Mouse (Mus musculus) frontal cortex, postnatal 14 days (tissue): ENCODE results near the gene Naa40.
A peak's percentile ranks its signal among the peaks of the same experiment; 100 is the strongest.

Experiments used
- DNase-seq, 2 experiments: peaks; one replicate each; pipeline ENCODE4 v3.0.0; 2022; ENCODE audit warnings: low spot score in 2 of 2

The Naa40 gene

GRCm38 (mm10) chr19:7240782-7241690, at the start of gene Naa40:
Naa40 (minus strand) TSS chr19:7241183.
- DNase-seq: peak; percentile 87 to 90

DNA sequence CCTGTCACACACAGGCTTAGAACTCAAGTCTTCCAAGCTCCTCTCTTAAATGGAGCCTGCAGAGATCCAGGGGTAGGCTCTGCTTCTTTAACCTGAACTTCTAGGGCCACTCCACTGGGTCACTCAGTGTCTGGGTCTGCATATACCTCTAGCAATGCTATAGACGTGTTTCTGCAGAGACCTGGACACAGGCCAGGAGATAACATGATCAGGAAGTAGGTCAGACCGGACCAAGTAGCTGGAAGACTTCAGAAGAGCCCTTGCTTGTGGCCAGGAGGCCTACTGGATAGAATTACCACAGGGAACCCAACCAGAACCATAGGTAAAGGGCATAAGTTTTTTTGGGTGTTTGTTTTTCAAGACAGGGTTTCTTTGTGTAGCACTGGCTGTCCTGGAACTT, 48.8 kb upstream of the Naa40 start:
- no peak for DNase-seq

GRCm38 (mm10) chr19:7288288-7288687, 47.3 kb upstream of the Naa40 start:
- DNase-seq: no peak

GRCm38 (mm10) chr19:7286563-7287315, 45.8 kb upstream of the Naa40 start:
- no peak for DNase-seq

DNA sequence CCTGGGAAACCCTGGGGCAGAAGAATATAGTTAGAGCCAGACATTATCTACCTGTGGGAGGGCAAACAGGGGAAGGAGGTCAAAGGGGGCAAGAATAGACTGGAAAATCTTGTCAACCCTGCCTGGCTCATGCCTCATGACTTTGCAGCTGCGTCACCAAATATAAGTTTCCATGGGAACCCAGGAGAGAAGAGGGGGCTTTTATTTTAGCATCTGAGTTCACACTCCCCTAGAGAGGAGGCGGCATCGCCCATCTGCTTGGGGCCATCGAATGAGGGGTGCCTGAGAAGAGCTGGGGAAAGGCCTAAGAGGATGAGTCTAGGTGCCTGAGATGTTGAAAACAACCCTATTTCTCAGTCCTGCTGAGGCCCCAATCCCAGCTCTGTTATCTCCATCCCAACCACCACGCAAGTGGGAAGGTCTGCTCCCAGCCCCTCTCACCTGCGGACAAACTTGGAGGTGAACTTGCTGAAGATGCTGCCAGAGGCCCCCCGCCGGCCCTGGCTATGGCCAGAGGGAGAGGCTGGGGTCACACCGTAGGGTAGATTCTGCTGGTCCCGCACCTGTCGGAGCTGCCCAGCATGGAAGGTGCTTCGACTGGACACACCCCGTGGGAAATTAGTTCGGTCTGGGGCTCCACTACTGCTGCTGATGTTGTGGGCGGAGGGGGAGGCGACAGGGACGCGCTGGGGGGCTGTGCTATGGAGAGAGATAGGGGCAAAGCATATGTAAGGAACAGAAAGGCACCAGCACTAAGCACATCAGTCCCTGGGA, 39.8 kb upstream of the Naa40 start:
- no peak for DNase-seq

DNA sequence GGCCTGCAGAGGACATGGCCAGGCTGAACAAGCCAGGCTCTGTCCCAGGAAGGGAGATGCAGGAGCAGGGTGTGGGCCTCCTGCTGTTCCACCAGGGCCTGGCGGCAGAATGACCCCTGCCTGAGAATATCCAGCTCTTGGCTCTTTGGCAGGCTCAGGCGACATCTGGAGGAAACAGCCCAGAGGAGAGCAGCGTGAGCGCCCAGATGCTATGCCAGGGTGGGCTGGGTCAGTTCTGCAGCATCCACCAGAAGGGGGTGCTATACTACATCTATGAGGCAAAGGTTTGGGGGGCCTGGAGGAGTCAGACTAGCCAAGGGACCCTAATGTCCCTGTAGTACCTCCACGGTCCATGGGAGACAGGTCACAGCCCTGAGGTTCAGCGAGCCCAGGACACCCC, 38.1 kb upstream of the Naa40 start:
- no peak for DNase-seq

GRCm38 (mm10) chr19:7278200-7278906, 37.4 kb upstream of the Naa40 start:
- no peak for DNase-seq

DNA sequence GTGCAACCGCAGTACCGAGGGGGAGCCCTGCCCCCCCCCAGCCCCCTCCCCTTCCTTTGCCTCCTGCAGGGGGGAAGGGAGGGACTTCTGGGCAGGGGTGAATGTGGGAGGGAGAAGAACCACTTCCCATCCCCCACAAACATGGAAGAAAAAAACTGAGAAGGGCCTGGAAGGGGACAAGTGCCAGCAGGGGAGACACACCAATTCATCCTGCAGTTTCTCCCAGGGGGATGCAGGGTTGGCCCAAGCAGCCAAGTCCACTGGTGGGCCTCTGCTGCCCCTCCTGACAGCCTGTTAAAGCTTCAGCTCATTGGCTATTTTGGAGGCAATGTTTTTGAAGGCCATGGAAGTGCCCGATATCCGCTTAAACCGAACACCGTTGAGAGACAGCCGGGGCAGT, 35.8 kb upstream of the Naa40 start:
- no peak for DNase-seq

DNA sequence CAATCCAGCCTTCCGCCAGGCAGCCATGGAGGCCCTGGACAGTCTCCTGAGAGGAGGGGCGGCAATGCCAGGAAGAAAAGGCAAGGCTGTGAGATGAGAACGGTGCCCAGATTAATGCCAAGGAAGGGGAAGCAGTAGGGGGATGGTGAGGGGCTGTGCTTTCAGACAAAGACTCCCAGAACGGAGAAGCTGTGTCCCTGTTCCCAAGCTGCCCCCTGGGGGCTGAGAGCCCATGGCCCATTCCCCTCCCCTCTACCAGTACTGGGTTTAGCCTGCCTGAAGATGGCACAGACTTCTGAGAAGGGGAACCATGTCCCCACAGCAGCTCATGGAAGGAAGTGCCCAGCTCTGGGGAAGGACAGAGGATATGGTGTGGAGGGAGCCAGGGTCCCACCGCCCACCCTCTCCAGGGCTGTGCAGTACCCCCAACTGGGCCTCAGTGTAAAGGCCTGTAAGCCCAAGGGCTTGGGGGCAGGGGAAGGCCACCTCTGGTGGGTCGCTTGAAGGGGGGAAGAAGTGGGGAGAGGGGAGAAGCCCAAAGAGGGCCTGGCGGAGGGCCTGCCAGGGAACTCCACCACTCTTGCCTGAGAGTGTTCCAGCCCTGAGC, 35.2 kb upstream of the Naa40 start:
- DNase-seq: no peak

DNA sequence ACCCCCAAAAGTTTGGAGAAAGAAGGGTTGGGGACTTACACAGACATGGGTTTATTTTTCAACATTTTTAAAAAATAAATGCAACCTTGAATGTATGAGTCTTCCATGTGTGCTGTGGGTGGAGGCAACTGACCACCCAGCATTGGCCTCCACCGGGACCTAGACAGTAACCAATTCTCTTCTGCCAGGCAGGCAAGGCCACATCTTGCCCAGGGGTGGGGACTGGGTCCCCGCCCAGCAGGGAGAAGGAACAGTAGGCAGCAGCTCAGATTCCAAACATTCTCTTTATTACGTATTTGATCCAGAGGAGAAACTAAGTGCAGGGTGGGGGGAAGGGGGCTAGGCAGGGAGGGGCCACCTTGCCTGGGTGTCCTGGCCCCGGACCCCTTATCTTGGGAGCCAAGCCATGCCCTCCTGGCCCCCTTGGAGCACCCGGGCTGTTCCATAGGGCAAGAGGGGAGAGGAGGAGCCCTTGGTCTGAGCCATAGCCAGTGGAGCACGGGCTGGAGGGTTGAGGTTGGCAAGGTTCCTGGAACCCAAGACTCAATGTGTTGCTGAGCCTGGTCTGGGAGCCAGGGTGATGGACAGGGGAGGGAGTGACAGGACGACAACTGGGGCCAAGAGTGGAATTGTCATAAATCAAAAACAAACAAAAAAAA, 34.3 kb upstream of the Naa40 start:
- DNase-seq: no peak

GRCm38 (mm10) chr19:7274326-7274990, 33.5 kb upstream of the Naa40 start:
- DNase-seq: peak in 1 of 2 experiments; percentile 52

DNA sequence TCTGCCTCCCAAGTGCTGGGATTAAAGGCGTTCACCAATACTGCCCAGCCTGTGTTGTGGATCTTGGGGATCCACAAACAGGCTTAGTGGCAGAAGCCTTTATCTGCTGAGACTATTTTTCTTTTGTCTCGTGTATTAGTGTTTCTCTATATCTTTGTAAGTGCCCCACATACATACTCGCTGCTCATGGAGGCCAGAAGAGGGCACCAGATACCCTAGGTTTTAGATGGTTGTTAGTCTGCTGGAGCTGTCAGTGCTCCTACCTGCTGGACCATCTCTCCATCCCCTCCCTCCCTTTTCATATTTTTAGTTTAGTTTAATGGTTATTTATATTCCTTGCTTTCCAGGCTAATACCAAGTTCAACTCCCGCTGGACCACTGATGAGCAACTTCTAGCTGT, 32.5 kb upstream of the Naa40 start:
- DNase-seq: no peak

- DNase-seq: no peak
Measured at GRCm38 (mm10) chr19:7269290-7270044, 28.5 kb upstream of the Naa40 start.

DNA sequence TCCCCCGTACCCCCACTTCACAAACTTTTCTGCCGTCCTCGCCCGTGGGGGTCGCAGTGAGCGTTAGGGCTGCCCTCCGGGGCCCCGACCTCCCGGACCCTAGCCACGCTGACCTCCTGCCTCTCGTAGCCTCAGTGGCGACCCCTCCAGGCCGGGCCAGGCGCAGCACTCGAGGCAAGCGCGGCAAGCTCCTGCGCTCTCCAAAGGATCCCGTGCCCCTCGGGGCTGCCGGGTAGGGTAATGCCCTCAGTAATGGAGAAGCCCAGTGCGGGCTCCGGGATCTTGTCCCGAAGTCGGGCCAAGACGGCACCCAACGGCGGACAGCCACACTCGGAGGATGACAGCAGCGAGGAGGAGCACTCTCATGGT, 27.7 kb upstream of the Naa40 start:
- DNase-seq: peak; percentile 64 to 66

DNA sequence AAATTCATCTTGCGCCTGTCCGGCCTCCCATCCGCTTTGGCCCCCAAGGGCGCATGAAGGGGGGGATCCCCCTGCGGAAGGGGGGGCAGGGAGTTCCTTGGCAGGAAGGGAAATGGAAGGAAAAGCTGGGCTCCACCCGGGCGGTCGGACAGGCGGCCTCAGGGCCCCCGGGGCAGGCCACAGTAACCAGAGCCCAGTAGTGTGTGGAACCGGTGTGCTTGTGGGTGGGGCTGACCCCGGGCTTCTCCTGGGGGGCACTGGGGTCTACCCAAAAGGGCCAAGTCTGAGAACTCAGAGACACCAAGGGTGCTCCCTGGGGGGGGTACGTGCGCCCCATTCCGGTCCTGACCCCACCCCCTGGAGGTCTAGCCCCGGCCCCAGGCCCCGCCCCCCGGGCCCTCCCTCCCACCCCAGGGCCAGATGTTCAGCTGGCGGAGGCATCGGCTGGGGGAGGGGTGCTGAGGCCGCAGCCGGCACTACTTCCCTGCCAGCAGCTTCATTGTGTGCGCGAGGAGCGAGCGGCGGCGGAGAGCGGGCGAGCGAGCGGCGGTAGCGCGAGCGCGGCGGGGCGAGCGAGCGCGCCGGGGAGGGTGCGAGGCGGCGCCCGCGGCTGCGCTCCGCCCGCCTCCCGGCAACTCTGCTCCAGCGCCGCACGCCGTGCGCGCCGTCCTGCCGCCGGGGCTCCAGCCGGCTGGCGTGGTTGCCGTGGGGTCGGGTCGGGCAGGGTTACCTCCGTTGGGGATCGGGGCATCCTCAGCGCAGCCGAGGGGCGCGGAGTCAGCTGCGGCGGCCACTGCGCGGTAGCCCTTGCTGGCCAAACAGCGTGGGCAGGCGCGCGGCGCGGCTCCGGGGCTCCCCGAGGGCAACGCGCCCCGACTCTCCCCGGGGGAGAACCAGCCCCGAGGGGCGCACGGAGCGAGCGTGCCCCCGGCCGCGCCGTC, 27.1 kb upstream of the Naa40 start:
- peak; percentile 52 to 60 for DNase-seq

- DNase-seq: peak; percentile 41 to 44
Measured at GRCm38 (mm10) chr19:7267091-7267741, 26.2 kb upstream of the Naa40 start, which contains the start of gene Rcor2. Rcor2 (plus strand) TSS chr19:7267325.

DNA sequence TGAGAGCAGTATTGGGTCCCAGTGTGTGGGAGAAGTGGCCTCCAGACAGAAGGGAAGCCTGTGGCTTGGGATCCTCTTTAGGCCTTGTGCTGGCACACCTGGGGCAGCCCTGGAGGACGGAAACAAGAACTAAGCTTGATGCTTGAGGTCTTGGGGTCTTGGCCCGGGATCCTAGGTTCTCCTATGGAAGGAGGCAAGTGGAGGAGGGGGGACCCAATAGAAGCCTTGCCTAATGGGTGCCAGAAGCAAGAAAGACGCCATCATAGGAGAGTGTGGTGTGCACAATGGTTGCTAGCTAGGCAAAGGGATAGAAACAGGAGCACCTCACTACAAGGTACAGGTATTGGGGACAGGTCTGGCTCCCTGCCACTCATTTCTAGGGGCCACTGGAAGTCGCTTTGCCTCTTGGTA, 25.4 kb upstream of the Naa40 start:
- peak in 1 of 2 experiments; percentile 4 for DNase-seq
